Mouse (Mus musculus): Measurements from ENCODE around the gene Nlrp4f. TPM values are rescaled to one million over a fixed set of nuclear protein-coding genes. Genes with fewer than 3 reads are reported as not detected.

Nlrp4f gene
- polyA plus RNA-seq, 1 experiment from 2014 or later, result not detected

GRCm38 (mm10) chr13:65175734-65176471 lies 29.9 kb downstream of the Nlrp4f start:
- peak; percentile 75 for ATAC-seq (ENCODE audit: low FRiP score)
- 22% methylated on average over 46 of the region's 46 CpGs for WGBS
- Histone ChIP-seq H3K9ac (peak overlapping the region; percentile 28; the same call in 1 of the 2 replicates), H3K4me3 (peak overlapping the region; percentile 28), H3K9me3 (replicated peaks) (0 out of 2 replicates have a peak, but pooled peaks cover 3% of the 10 kb centered on the region), H3K36me3 (no peaks in the 10 kb centered on the region), H3K27ac (no peak overlapping the region), H3K4me2 (replicated peaks) (peak overlapping the region; percentile 50), H3K27me3 (no peaks in the 10 kb centered on the region), H3K4me1 (no peaks in the 10 kb centered on the region)

DNA sequence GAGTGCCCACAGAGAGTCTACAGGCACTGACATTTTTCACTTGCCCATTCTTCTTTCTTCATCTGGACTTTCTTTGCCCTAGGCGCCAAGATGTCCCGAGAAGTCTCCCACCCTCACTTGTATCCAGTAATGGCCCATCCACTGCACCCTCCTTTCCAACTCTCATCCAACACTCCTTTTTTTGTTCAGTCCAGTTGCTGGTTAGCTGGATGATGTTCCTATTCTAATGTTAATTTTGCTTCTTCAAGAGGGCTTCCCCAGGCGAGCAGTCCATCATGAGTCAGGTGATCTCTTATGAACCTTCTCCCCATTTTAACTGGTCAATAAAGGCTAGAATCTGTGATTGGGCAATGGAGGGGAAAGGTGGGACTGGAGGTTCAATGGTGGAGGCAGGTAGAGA lies 31.7 kb downstream of the Nlrp4f start:
- Histone ChIP-seq H3K9me3 (replicated peaks) (0 out of 2 replicates have a peak, but pooled peaks cover 3% of the 10 kb centered on the region), H3K36me3 (no peaks in the 10 kb centered on the region), H3K4me1 (no peaks in the 10 kb centered on the region), H3K27ac (no peak overlapping the region), H3K9ac (no peak overlapping the region), H3K4me3 (no peak overlapping the region), H3K27me3 (no peaks in the 10 kb centered on the region), H3K4me2 (replicated peaks) (no peak overlapping the region)
- WGBS, result 76% methylated on average over 3 of the region's 3 CpGs
- no peak for ATAC-seq (ENCODE audit: low FRiP score)

DNA sequence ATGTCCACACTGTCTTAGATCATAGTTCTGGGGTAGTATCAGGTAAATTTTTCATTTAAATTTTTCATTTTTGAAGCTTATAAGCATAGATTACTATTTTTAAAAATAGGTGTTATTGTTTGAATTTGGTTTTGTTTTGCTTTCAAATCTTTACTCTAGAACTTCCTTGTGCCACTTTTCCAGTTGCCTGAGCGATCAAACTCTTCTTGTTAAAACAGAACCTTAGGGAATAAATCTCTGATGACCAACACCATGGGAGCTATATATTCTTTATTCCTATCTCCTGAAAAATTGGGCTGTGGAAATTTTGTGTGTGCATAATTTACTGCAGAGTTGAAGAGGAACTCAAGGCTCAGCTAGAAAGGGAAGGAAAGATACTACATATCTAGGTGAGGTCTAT lies 55.8 kb downstream of the Nlrp4f start, which contains the start of gene Olfr466:
Gene Olfr466, plus strand, starts transcription at position 301 of the 400 bp plus-strand sequence.
- no peak for ATAC-seq (ENCODE audit: low FRiP score)
- H3K27ac ChIP-seq, result no peak within 1 kb of the TSS
- H3K4me3 ChIP-seq, result no peak within 1 kb of the TSS
- H3K9ac ChIP-seq, result no peak within 1 kb of the TSS
- 79% methylated on average over 1 of the region's 1 CpGs for WGBS
- H3K9me3 ChIP-seq (replicated peaks), result no peaks in the 10 kb centered on the region; the same call in 1 of the 2 replicates
- H3K4me1 ChIP-seq, result no peaks in the 10 kb centered on the region
- H3K27me3 ChIP-seq, result no peaks in the 10 kb centered on the region
- H3K36me3 ChIP-seq, result no peaks in the 10 kb centered on the region
- no peak within 1 kb of the TSS for H3K4me2 ChIP-seq (replicated peaks)

DNA sequence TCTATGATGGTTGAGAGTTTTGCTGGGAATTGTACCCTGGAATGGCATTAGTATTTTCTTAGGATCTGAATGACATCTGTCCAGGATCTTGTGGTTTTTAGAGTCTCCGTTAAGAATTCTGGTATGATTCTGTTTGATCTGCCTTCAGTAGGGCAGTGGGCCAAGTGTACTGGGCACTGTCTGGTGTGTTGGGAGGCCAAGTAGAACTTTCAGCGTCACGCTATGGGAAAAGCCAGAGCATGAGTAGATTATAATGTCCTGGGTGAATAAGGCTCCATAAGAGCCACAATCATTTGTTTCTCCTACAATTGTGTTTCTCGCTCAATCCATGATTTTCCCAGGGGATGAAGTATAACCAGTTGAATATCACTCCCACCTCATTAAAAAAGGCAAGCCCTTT lies 68.0 kb downstream of the Nlrp4f start, which contains the start of gene Olfr465-ps1:
Gene Olfr465-ps1, plus strand, starts transcription at position 301 of the 400 bp plus-strand sequence.
- Histone ChIP-seq H3K9me3 (replicated peaks) (no peaks in the 10 kb centered on the region; the same call in 1 of the 2 replicates), H3K4me2 (replicated peaks) (no peak within 1 kb of the TSS), H3K4me3 (no peak within 1 kb of the TSS), H3K27me3 (no peaks in the 10 kb centered on the region), H3K27ac (no peak within 1 kb of the TSS), H3K9ac (no peak within 1 kb of the TSS), H3K36me3 (no peaks in the 10 kb centered on the region), H3K4me1 (no peaks in the 10 kb centered on the region)
- ATAC-seq (ENCODE audit: low FRiP score), result no peak
- WGBS, result 87% methylated on average over 4 of the region's 4 CpGs

Other genes starting within 250 kb of the Nlrp4f start
- not detected in 2 replicates for gene Spata31d1c, start 172.9 kb downstream of the Nlrp4f start, polyA plus RNA-seq (2016; fragmentation: Nextera tagmentation; extraction: Ambion mirVana)
- gene Prss47, start 153.2 kb downstream of the Nlrp4f start, polyA plus RNA-seq (2016; fragmentation: Nextera tagmentation; extraction: Ambion mirVana), result not detected in 2 replicates
- gene Mfsd14b, start 93.0 kb downstream of the Nlrp4f start, polyA plus RNA-seq (2016; fragmentation: Nextera tagmentation; extraction: Ambion mirVana), result 47.2 and 47.5 TPM in 2 replicates
- gene Olfr465-ps1, start 67.9 kb downstream of the Nlrp4f start, polyA plus RNA-seq (2016; fragmentation: Nextera tagmentation; extraction: Ambion mirVana), result not detected in 2 replicates
- gene Olfr466, start 55.7 kb downstream of the Nlrp4f start, polyA plus RNA-seq (2016; fragmentation: Nextera tagmentation; extraction: Ambion mirVana), result not detected in 2 replicates
- gene Gm10775, start 53.6 kb upstream of the Nlrp4f start, polyA plus RNA-seq (2016; fragmentation: Nextera tagmentation; extraction: Ambion mirVana), result not detected in 2 replicates
- gene Zfp369, start 72.8 kb upstream of the Nlrp4f start, polyA plus RNA-seq (2016; fragmentation: Nextera tagmentation; extraction: Ambion mirVana), result 23.3 TPM in 2 replicates

All from hindbrain, embryonic 12.5 days (tissue).